Mouse (Mus musculus): Measurements from ENCODE around the gene Carf.
"Not testable (repeated sequence)": the region's sequence is repeated elsewhere in the genome, so short reads cannot be mapped to it uniquely, and the experiment has no call there.

Gene Carf

DNA sequence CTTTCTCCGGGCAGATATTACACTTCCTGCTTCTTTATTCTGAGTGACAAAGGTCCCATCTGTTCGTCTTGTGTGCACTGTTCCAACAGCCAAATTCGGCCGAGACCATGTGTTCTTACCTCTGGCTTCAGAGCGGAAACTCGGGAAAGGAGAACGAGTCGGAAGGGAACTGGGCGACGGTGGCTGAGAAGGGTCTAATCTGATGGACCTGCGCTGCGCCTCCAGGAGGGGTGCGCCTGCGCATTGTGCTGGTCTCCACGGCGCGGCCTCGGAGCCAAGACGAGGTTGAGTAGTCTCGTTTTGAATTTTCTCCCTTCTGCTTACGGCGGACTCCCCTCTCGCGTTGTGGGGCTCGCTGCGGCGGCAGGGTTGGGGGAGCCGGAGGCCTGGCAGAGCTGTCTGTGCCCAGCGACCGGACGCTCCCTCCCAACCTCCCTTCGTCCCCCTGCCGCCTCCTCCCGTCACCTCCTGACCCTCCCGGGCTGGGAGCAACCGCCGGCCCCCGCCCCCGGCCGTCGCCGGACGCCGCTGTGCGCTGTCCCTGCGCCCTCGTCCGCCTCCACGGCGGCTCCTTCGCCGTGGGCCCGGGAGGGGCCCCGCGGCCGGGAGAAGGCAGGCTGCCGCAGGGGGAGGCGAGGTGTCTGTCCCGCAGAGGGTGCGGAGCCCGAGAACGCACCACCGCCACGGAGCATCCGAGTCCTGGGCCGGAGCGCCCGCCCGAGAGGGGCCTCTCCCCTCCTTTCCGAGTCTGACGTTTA lies at the start of gene Carf, which contains the start of gene Wdr12:
Gene Carf (plus strand): TSS at position 224 of the 758 bp plus-strand sequence.
Gene Wdr12 (minus strand): TSS at position 622 of the 758 bp plus-strand sequence.
- DNase-seq (ENCODE audit: low spot score in 2 of 2): peak; percentile 95 to 98

DNA sequence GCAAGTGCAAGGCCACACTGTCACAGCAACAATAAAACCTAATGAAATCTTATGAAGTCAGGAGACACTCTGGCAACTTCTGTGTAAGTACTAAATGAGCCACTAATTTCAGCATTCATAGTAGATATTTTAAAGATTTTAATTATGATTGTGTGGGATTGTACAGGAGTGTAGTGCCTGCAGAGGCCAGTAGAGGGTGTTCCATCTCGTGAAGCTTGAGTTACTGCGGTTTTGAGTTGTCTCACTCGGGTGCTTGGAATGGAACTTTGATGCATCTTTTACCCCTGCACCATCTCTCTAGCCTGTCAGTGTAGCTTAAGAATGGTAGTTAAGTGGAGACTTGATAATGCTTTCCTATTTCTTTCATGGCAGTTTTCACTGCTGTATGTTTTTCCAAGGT lies 43.4 kb upstream of the Carf start:
- no peak for DNase-seq (ENCODE audit: low spot score in 2 of 2)

DNA sequence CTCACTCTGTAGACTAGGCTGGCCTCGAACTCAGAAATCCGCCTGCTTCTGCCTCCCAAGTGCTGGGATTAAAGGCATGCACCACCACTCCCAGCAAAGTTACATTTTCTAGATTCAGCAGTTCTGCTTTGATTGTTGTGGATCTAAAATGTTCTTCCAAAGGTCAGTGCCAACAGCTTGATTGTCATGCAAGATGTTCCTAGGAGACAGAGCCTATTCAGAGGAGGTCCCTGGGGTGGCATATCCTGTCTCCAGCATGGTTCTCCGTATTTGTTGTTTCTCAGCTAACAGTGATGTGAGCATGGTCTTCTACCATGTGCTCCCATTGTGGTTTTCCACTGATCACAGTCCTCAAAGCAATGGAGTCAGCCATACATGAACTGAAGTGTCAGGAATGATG lies 41.7 kb upstream of the Carf start:
- no peak for DNase-seq (ENCODE audit: low spot score in 2 of 2)

DNA sequence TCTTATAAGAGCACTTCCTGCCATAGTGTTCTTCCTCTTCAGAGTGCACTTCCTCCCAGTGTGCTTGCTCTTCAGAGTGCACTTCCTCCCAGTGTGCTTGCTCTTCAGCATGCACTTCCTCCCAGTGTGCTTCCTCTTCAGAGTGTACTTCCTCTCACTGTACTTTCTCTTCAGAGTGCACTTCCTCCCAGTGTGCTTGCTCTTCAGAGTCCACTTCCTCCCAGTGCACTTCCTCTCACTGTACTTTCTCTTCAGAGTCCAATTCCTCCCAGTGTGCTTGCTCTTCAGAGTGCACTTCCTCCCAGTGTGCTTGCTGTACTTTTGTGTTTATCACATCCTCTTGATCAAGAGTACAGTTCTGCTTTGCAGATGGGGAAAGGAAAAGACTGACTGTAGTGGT lies 27.3 kb upstream of the Carf start:
- not testable (repeated sequence) for DNase-seq (ENCODE audit: low spot score in 2 of 2)

DNA sequence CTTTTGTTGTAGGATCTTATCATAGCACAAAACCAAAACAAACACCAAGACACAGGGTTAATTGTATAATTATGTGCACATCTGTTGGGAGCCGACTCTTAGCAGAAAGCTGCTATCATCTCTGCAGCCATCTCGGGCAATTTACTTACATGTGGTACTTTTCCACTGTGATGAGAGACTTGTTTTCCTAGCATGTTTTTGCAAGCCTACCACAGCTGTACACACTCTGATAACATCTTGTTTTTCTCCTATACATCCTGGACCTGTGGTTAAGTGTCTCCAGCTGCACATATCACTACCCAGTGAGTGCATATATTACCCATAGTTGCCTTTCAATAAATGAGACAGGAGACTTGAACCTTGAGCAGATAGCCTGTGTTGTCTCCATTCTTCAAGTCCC lies 23.1 kb upstream of the Carf start:
- DNase-seq (ENCODE audit: low spot score in 2 of 2): no peak

DNA sequence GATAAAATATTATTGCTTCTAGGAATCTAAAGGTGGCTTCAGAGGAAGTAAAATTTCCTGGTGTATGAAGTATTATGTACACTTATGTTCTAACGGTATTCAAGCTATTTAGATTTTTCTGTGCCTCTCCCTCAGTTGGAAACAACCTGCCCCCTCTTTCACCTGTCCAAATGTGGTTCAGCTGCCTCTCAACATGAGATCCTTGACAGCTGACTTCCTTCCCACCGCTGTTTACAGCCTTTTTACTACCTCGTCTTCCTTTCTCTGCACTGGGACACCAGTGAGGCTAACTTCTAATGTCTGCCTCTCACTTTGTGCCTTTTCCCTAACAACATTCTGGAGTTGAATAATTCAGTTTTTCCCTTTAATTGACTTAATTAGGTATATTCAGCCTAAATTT lies 22.5 kb upstream of the Carf start:
- no peak for DNase-seq (ENCODE audit: low spot score in 2 of 2)

DNA sequence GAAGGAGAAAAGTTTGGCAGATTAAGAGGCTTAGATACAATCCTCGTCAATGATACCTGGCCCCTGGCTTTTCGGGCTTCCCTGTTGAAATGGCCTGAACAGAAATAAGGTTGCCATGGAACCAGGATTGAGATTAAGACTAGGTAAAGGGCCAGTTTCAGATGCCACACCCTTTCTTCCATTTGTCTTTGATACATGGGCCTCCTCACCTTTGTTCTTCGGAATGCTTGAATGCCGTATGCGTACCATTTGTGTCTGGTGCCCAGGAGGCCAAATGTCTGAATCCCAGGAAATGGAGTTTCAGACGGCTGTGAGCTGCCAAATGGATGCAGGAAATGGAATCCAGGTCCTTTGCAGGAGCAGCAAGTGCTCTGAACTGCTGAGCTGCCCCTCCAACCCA lies 21.6 kb upstream of the Carf start:
- no peak for DNase-seq (ENCODE audit: low spot score in 2 of 2)

DNA sequence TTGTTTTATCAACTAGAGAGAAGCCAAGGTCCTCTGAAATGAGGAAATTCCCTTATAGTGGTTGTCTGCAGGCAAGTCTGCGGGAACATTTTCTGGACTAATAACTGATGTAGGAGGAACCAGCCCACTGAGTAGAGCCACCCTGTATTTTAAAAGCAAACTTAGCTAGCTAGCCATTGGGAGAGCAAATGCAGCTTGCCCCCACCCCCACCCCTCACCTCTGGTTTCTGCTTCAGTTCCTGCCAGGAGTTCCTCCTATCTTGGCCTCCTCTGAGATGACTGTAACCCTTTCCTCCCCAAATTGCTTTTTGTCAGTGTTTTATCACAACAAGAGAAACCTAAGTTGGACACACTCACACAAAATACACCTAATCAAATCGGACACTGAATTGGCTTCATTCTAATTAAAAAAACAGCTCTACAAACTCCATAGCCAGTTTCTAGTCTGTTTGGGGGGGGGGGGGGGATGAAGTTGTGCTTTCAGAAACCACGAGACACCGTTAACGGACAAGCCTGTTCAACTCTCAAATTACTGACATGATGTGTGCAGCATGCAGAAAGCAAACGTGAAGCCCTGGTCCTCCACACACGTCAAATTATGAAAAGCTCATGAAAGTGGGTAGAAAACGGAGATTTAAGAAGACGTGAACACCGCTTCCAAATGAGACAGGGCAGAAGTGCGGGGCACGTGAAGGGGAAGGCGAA lies 1.3 kb upstream of the Carf start:
- no peak for DNase-seq (ENCODE audit: low spot score in 2 of 2)

DNA sequence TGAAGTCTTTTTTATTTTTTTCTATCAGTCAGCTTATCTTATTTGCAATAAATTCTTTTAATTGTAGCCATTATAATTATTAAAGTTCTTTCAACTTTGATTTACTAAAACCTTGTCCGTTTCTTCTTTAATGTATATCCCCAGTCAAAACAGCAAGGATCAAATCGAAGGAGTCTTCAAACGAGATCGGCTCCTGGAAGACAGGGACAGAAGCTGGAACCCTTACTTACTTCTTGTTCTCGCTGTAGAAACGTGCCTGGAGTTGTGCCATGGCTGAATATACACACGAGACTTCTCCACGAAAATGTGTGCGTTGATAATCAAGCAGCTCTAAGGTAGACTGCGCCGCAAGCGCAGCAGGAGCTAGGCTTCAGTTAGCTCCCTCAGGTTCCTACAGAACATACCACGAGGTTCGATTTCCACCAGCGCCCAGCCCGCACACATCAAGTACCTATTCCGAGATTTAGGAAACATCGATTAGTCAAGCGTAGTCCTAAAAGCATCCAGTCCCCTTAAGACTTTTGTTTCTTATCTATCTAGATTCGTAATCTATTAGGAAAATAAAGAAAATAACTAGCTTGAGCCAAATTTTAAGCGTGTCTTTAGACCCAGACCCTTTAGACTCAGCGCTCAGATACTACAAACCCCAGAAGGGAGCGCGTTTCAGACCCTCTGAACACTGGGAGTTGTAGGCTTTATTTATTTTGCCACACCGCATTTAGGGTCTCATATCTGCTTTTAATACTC lies 597 bp upstream of the Carf start:
- peak; percentile 59 to 74 for DNase-seq (ENCODE audit: low spot score in 2 of 2)

DNA sequence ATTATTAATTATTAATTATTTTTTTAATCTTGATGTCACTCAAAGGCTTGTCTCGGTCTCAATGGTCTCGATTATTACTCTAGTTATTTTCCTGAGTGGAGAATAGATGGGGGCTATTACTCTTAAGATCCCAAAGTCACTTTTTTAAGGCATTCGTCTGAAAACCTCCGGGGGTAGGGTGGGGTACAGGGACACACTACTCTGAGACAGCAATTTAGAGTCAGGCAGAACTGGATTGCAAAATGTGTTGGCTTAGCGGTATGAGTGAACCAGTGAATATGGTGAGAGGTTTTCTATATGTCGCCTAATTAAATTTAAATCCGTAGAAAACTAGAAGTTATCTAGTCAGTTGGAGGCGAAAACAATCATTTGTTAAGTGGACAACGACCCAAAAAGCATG lies 792 bp downstream of the Carf start:
- no peak for DNase-seq (ENCODE audit: low spot score in 2 of 2)

DNA sequence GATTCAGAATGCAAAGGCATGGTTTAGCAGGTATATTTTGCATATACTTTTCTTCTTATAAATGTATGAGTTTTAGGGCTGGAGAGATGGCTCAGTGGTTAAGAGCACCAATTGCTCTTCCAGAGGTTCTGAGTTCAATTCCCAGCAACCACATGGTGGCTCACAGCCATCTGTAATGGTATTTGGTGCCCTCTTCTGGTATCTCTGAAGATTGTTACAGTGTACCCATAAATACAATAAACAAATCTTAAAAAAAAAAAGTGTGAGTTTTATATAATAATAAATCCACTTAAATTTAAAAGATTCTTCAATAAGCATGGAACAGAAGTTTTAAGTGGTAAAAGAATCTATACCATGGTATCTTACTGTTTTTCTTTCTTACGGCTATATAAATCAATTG lies 6.5 kb downstream of the Carf start:
- no peak for DNase-seq (ENCODE audit: low spot score in 2 of 2)

DNA sequence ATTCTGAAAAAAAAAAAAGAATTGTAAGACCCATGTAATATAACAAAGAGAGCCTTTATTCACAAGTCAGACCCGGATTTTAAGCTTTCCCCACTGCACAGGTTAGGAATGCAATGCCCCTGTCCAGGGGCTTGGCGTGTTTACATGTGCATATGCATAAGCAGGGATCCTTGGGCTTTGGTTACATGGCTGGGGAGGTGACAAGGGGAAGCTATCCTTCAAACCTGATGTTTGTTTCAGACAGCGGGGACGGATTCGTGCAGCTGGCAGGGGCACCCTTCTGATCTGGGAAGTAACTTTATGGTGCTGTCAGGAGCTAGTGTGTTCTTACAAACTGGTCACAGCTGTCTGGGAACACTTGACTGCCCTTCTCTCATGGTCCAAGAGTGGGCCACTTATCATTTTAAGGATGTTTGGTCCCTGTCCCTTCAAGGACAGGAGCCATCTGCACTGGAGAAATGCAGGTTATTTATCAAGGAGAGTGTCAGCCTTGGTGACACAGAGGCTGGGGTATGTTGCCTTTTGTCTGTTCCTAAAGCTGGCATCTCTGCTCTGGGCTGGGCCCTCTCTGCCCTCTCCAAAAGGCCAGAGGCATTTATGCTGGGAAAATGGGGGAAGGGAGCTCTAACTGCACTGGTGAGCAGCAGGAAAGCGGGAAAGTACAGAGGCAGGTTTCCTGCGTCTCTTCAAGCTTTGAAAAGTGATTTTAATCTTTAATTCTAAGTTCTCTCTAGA lies 19.8 kb downstream of the Carf start:
- no peak for DNase-seq (ENCODE audit: low spot score in 2 of 2)

DNA sequence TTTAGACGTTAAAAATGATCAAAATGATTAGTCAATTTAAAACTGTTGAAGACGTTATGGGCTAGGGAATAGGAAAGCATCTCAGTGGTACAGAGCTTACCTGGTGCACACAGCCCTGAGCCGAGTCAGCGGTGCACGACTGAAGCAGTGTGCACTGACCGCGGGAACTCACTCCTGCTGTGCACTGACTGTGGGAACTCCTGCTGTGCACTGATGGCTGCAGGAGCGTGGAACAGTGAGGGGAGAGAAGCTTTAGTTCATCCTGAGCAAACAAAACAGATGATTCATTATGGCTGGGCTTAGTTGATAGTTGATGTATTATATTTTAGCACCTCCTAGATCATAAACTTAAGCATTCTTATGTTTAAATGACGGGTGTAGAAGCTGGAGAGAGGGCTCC lies 39.3 kb downstream of the Carf start:
- DNase-seq (ENCODE audit: low spot score in 2 of 2): no peak

DNA sequence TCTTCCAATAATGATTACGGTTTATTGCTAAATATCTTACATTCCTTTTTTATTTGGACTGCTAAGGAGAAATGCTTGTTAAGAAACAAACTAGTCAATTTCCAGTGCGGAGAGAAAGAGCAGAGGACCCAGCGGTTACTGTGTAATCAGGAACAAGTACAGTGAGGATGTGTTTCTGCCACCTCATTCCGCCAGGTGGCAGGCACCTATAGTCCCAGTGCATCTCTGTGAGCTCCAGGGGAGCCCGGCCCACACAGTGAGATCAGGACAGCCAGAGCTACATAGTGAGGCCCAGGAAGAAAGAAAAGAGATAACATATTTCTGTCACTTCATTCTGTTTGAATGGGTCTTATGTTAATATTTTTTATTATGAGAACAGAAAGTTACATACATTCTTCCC lies 54.7 kb downstream of the Carf start:
- DNase-seq (ENCODE audit: low spot score in 2 of 2): no peak

DNA sequence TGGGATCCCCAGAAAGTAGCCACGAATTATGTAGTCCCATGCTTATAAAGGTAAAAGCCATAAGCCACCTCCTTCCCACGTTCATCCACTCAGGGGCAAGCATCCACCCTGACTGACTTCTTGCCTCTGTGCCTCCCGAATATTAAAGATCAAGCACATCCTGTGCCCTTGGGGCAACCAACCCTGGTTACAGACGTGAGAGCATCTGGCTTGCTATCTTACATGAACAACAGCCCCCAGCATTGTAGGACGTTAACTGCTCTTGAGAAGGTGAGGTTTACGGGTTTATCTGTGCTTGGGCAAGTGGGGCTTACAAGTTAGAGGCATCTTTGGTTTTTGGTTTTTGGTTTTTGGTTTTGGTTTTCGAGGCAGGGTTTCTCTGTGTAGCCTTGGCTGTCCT lies 58.6 kb downstream of the Carf start:
- DNase-seq (ENCODE audit: low spot score in 2 of 2): no peak

DNA sequence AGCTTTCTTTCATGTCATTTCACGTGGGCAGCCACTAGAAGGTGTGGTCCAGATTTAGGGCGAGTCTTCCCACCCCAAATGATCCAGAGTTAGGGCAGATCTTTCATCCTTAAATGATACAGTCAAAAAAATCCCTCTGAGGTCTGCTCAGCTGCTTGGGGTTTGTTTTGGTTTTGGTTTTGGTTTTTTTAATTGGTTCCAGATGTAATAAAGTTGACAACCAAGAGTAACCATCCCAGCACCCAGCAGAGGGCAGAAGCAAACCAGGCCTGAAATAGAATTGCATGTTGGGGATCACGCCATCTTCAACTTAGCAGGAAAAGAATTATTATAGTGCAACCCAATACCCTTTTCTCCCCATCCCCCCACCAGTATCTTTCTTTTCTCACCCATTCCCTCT lies 60.4 kb downstream of the Carf start:
- no peak for DNase-seq (ENCODE audit: low spot score in 2 of 2)

DNA sequence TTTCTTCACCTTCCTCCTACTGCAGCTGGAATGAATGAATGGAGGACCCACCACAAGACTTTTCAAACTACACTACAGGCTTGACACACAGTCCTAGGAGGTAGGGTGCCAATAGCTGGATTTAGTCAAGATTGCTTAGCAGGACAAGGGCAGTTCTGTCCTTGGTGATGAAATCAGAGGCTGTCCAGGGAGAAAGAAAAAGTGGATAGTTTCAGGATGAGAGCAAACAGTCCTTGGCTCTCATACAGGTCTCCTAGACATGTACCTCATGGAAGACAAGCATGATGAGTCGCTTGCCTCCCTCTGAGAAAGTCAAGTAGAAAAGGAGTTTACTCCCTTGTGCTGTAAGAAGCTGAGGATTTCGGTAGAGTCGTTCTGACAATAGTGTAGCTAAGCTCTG lies 65.6 kb downstream of the Carf start:
- DNase-seq (ENCODE audit: low spot score in 2 of 2): no peak

DNA sequence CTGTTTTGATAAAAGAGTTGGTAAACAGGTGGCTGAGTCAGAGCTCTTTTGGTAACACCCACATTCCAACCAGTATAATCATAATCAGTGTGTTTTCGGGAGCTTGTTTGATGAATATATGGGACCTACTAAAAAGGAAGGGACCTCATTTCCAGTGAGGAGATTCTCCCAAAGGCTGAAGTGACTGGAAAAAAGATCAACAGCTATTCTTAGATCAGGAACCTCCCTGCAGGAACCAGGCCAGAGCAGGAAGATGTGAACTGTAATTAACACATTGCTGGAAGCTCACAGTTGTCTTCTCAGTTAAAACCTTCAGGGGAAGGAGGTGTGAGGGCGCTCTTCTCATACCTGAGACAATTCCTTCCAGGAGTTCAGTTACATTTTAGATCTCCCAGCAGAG lies 71.6 kb downstream of the Carf start:
- no peak for DNase-seq (ENCODE audit: low spot score in 2 of 2)

DNA sequence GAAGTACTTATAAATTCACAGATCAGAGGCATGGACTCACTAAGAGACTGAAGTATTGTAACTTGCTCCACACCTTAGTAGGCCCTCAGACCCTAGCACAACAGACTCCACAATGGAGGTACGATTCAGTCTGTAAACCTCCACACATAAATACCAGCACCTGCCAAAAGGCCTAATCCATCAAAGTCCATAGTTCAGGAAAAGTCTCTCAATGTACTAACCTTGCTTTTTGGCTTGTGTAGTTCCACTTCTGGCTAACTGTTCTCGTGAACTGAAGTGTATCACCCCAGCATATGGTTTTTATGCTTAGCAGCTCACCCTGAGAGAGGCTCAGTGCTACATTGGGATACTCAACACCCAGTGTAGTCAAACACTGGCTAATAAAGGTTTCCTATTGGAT lies 72.2 kb downstream of the Carf start:
- no peak for DNase-seq (ENCODE audit: low spot score in 2 of 2)

DNA sequence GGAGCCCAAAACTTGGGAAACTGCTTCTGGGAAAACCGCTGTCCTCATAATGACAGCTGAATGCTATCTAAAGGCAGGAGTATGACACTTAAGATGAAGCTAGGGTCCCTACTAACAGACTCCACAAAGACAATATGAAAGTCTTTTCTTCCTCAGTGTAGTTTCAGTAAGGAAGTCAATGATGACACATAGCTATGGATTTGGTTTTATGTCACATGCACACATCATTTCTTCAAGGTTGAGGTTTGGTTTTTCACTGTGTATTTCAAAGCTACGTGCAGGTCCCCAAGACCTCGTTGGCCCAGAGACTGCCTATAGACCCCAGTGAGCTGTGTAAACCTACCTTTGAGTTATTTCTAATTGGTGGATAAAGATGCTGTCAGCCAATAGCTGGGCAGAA lies 75.1 kb downstream of the Carf start:
- no peak for DNase-seq (ENCODE audit: low spot score in 2 of 2)

DNA sequence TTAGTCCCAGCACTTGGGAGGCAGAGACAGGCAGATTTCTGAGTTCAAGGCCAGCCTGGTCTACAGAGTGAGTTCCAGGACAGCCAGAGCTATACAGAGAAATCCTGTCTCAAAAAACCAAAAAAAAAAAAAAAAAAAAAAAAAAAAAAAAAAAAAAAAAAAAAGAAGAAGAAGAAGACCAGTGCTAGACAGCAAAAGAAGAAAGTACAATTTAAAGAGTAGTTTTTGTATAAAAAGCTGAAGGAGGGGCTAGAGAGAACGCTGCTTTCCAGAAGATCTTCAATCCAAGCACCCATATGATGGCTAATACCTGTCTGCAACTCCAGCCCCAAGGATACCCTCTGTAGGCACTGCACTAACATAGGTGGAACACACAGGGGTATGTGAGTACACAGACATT lies 79.8 kb downstream of the Carf start:
- DNase-seq (ENCODE audit: low spot score in 2 of 2): not testable (repeated sequence)

DNA sequence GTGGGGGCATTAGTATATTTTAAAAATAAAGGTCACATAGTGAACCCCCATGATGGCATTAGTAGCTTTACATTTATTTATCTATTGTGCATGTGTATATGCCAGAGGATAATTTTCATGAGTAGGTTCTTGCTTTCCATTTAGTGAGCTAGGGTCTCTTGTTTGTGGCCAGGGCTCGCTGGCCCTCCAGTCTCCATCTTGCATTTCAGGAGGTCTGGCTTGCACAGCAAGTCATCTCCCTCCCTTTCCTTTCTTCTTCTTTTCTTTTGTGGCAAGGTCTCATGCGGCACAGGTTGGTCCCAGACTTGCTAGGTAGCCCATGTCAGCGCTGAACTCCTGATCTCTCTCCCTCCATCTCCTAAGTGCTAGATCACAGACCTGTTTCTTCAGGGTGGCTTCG lies 81.3 kb downstream of the Carf start:
- no peak for DNase-seq (ENCODE audit: low spot score in 2 of 2)

All from spleen, postnatal 4 days (tissue).